Mouse (Mus musculus) kidney, adult 2 months (tissue): Measurements from ENCODE around the gene Zfp280d.

ENCODE experiments used
- CTCF ChIP-seq: fragments of 200-500 bp; conservative IDR thresholded peaks from 2 replicates; pipeline ENCODE4 v1.5.1; 2011; ENCODE audit warnings: low read depth, mild to moderate bottlenecking, control low read depth, low read length, moderate library complexity, mixed read lengths; ENCODE audit not compliant: insufficient read depth, insufficient read length
- POLR2A ChIP-seq: fragments of 200-500 bp; IDR thresholded peaks from one replicate; pipeline ENCODE4 v1.6.1; 2011; ENCODE audit warnings: low read depth, low read length, control low read depth

- no peak for TF ChIP-seq CTCF
- no peak for TF ChIP-seq POLR2A
Observed at GRCm38 (mm10) chr9:72309765-72310164, 35.1 kb downstream of the Zfp280d start.
